Mouse (Mus musculus) CD8-positive naive resting alpha-beta T cell, adult 2 months (primary cell): ENCODE data around the gene Olfr992.
"Not testable (repeated sequence)": the region's sequence is repeated elsewhere in the genome, so short reads cannot be mapped to it uniquely, and the experiment has no call there.

Source experiments
- DNase-seq, 2 experiments: peaks; one replicate each; pipeline ENCODE4 v3.0.0; 2022; ENCODE audit warnings: low read depth in 2 of 2, low spot score in 2 of 2

Olfr992 gene

GRCm38 (mm10) chr2:85409369-85409768, at the start of gene Olfr992:
TSS of gene Olfr992 (minus strand) at chr2:85409469.
- no peak for DNase-seq

GRCm38 (mm10) chr2:85443539-85443938, 34.3 kb upstream of the Olfr992 start, which contains the start of gene Olfr995:
TSS of gene Olfr995 (minus strand) at chr2:85443639.
- no peak for DNase-seq

DNA sequence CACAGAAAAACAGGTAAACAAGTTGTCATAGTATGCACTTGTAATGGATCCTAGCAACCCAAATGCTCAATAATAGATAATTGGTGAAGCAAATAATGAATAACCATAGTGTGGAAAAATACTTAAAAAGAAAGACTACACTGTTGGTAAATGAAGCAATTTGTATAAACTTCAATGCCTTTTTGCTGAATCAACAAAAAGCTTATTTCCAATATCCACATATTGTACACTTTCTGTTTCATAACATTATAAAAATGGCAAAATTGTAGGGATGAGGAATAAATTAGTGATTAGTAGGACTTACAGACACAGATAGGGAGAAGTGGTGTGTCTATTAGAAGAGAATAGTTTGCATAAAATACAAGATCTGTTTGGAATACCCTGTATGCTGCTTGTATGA, 33.3 kb upstream of the Olfr992 start:
- no peak for DNase-seq

DNA sequence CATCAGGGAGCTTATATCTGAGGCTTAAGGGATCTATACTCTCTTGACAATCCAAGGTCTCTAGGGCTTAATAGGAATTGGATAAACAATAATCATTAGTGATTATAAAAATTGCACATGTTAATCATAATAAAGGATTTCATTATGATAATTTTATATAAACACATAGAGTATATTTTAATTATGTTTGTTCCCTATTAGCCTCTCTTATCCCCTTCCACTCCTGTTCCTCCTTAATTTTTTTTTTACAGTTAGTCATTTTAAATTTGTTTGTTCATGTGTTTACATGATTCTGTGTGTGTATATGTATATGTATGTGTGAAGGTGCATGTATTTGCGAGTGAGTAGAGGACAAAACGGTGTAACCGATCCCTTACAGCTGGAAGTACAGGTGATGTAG, 27.1 kb upstream of the Olfr992 start, which contains the start of gene Olfr994:
TSS of gene Olfr994 (minus strand) at position 101 of the 400 bp plus-strand sequence.
- no peak for DNase-seq

- no peak for DNase-seq
Observed at GRCm38 (mm10) chr2:85425893-85426292, 16.6 kb upstream of the Olfr992 start.

DNA sequence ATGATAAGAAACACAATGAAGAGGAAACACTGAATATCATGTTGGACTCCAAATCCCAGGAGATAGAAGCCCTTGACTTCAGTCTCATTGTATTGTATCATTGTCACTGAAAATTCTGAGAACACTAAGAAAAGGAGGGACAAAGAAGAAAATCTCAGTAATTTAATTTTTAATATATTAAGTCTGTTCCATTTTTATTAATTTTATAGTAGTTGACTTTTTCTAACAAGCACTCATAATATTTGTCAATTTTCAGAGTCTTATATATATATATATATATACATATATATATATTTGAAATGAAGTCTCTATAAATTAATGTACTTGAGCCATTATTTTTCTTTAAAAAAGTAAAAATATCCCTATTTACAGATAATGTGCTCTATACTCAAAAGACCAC, 5.5 kb upstream of the Olfr992 start, which contains the start of gene Olfr993:
TSS of gene Olfr993 (minus strand) at position 101 of the 400 bp plus-strand sequence.
- no peak for DNase-seq

GRCm38 (mm10) chr2:85363127-85363526, 46.1 kb downstream of the Olfr992 start, which contains the start of gene Olfr988:
TSS of gene Olfr988 (minus strand) at chr2:85363227.
- DNase-seq, result not testable (repeated sequence)
